Mouse (Mus musculus): Measurements from ENCODE around the gene Slc5a10. TPM values are rescaled to one million over a fixed set of nuclear protein-coding genes. Genes with fewer than 3 reads are reported as not detected.
A peak's percentile ranks its signal among the peaks of the same experiment; 100 is the strongest.
"Not testable (repeated sequence)": the region's sequence is repeated elsewhere in the genome, so short reads cannot be mapped to it uniquely, and the experiment has no call there.

Gene Slc5a10
- polyA plus RNA-seq, 1 experiment from 2014 or later, result not detected

DNA sequence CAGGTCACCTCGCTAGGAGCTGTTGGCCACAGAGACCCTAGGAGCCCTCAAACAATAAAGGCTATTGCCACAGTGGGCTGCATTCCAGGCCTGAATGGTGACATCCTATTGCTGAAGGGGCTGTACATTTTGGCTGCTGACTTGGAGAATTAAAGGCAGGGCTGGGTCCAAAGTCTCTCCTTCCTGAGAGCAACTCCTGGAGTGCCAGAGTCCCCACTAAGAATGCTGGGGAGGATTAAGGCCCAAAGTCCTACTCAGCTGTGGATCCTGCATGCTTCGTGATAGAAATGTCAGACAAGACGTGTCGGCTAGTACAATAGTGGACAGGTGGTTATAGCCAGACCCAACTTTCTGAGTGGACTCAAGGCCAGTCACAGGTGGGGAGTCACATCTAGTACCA lies 84.3 kb downstream of the Slc5a10 start:
- not testable (repeated sequence) for H3K27ac ChIP-seq (replicated peaks; ENCODE audit: low read depth, low read length); H3K4me3 ChIP-seq (replicated peaks; ENCODE audit: low read depth, low read length); H3K4me2 ChIP-seq (ENCODE audit: low read length); H3K36me3 ChIP-seq (ENCODE audit: control insufficient read depth, insufficient read depth, low read length); DNase-seq; H3K4me1 ChIP-seq (ENCODE audit: control insufficient read depth, insufficient read depth, low read length); ATAC-seq (ENCODE audit: low FRiP score, low TSS enrichment); H3K27me3 ChIP-seq (ENCODE audit: control insufficient read depth, insufficient read depth, low read length); H3K9me3 ChIP-seq (ENCODE audit: control insufficient read depth, low read length); H3K9ac ChIP-seq (replicated peaks; ENCODE audit: low read length)
- 91% methylated on average over 3 of the region's 4 CpGs for WGBS

DNA sequence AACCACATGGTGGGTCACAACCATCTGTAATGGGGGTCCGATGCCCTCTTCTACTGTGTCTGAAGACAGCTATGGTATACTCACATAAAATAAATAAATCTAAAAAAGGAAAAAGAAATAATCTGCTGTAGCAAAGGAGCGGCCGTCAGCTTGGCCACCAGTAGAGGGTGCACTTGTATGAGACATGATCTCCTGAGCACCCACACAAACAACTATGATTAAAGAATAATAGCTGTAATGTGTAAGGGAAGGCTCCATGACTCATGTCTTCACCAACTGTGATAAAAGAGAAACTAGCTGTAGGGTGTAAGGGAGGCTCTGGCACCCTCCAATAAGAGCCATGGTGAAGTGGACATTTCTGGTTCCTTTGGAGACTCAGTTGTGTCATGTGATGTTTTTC lies 91.0 kb downstream of the Slc5a10 start:
- WGBS, result 71% methylated on average over 3 of the region's 3 CpGs
- H3K4me2 ChIP-seq (ENCODE audit: low read length), result no peak overlapping the region
- H3K4me1 ChIP-seq (ENCODE audit: control insufficient read depth, insufficient read depth, low read length), result no peaks in the 10 kb centered on the region
- ATAC-seq (ENCODE audit: low FRiP score, low TSS enrichment) (no peak), DNase-seq (peak; percentile 47)
- H3K9ac ChIP-seq (replicated peaks; ENCODE audit: low read length), result no peak overlapping the region
- H3K27ac ChIP-seq (replicated peaks; ENCODE audit: low read depth, low read length), result no peak overlapping the region
- no peak overlapping the region for H3K4me3 ChIP-seq (replicated peaks; ENCODE audit: low read depth, low read length)
- no peaks in the 10 kb centered on the region for H3K9me3 ChIP-seq (ENCODE audit: control insufficient read depth, low read length)
- no peaks in the 10 kb centered on the region for H3K27me3 ChIP-seq (ENCODE audit: control insufficient read depth, insufficient read depth, low read length)
- no peaks in the 10 kb centered on the region for H3K36me3 ChIP-seq (ENCODE audit: control insufficient read depth, insufficient read depth, low read length)

DNA sequence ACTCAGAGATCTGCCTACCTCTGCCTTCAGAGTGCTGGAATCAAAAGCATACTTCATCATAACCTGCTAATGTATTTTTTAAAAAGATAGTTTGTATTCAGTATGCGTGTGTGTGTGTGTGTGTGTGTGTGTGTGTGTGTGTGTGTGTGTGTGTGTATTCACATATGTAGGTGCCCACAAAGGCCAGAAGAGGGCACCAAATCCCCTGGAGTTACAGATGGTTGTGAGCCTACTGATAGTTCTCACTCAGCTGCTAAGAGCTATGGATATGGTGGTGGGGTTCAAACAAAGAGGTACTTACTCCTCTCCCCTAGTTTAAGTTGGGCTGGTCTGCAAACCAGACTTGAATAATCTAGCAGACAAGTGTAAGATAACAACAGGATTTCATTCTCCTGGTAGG lies 94.1 kb downstream of the Slc5a10 start:
- Histone ChIP-seq H3K9me3 (ENCODE audit: control insufficient read depth, low read length) (no peaks in the 10 kb centered on the region), H3K27me3 (ENCODE audit: control insufficient read depth, insufficient read depth, low read length) (no peaks in the 10 kb centered on the region), H3K9ac (replicated peaks; ENCODE audit: low read length) (no peak overlapping the region), H3K4me3 (replicated peaks; ENCODE audit: low read depth, low read length) (no peak overlapping the region), H3K27ac (replicated peaks; ENCODE audit: low read depth, low read length) (no peak overlapping the region), H3K4me2 (ENCODE audit: low read length) (no peak overlapping the region), H3K36me3 (ENCODE audit: control insufficient read depth, insufficient read depth, low read length) (no peaks in the 10 kb centered on the region), H3K4me1 (ENCODE audit: control insufficient read depth, insufficient read depth, low read length) (no peaks in the 10 kb centered on the region)
- no peak for ATAC-seq (ENCODE audit: low FRiP score, low TSS enrichment)
- 75% methylated on average over 1 of the region's 1 CpGs for WGBS
- no peak for DNase-seq

- H3K27ac ChIP-seq (replicated peaks; ENCODE audit: low read depth, low read length), result no peak overlapping the region
- H3K4me1 ChIP-seq (ENCODE audit: control insufficient read depth, insufficient read depth, low read length), result peaks cover 5% of the 10 kb centered on the region; the same call in 1 of the 2 replicates
- H3K9ac ChIP-seq (replicated peaks; ENCODE audit: low read length), result no peak overlapping the region
- no peak overlapping the region for H3K4me3 ChIP-seq (replicated peaks; ENCODE audit: low read depth, low read length)
- no peak for DNase-seq
- no peak for ATAC-seq (ENCODE audit: low FRiP score, low TSS enrichment)
- no peak overlapping the region for H3K4me2 ChIP-seq (ENCODE audit: low read length)
- WGBS, result 79% methylated on average over 7 of the region's 7 CpGs
- no peaks in the 10 kb centered on the region for H3K9me3 ChIP-seq (ENCODE audit: control insufficient read depth, low read length)
- no peaks in the 10 kb centered on the region for H3K27me3 ChIP-seq (ENCODE audit: control insufficient read depth, insufficient read depth, low read length)
- H3K36me3 ChIP-seq (ENCODE audit: control insufficient read depth, insufficient read depth, low read length), result no peaks in the 10 kb centered on the region
These were observed 95.5 kb downstream of the Slc5a10 start for GRCm38 (mm10) chr11:61625136-61625535.

Other genes with a start within 250 kb of the Slc5a10 start
- 18.8 and 29.8 TPM in 2 replicates for gene Mfap4, start 235.4 kb downstream of the Slc5a10 start, polyA plus RNA-seq (2014; fragmentation: Nextera tagmentation; extraction: Ambion mirVana)
- gene Mapk7, start 226.4 kb downstream of the Slc5a10 start, polyA plus RNA-seq (2014; fragmentation: Nextera tagmentation; extraction: Ambion mirVana), result 52.9 and 58.5 TPM in 2 replicates
- gene B9d1, start 215.7 kb downstream of the Slc5a10 start, polyA plus RNA-seq (2014; fragmentation: Nextera tagmentation; extraction: Ambion mirVana), result 32.0 and 40.7 TPM in 2 replicates
- 71.7 and 80.5 TPM in 2 replicates for gene Epn2, start 141.1 kb downstream of the Slc5a10 start, polyA plus RNA-seq (2014; fragmentation: Nextera tagmentation; extraction: Ambion mirVana)
- 6.0 and 6.8 TPM in 2 replicates for gene Grap, start 67.6 kb downstream of the Slc5a10 start, polyA plus RNA-seq (2014; fragmentation: Nextera tagmentation; extraction: Ambion mirVana)
- gene Fam83g, start 36.7 kb downstream of the Slc5a10 start, polyA plus RNA-seq (2014; fragmentation: Nextera tagmentation; extraction: Ambion mirVana), result 0.11 and 0.16 TPM in 2 replicates
- 50.3 and 51.4 TPM in 2 replicates for gene Prpsap2, start 41.3 kb upstream of the Slc5a10 start, polyA plus RNA-seq (2014; fragmentation: Nextera tagmentation; extraction: Ambion mirVana)
- 52.2 and 67.8 TPM in 2 replicates for gene Ulk2, start 134.2 kb upstream of the Slc5a10 start, polyA plus RNA-seq (2014; fragmentation: Nextera tagmentation; extraction: Ambion mirVana)
- 11.1 and 16.7 TPM in 2 replicates for gene Akap10, start 209.4 kb upstream of the Slc5a10 start, polyA plus RNA-seq (2014; fragmentation: Nextera tagmentation; extraction: Ambion mirVana)
- 9.7 and 16.6 TPM in 2 replicates for gene Specc1, start 235.9 kb upstream of the Slc5a10 start, polyA plus RNA-seq (2014; fragmentation: Nextera tagmentation; extraction: Ambion mirVana)